Mouse (Mus musculus) heart, embryonic 11.5 days (tissue): ENCODE results near the gene Slc50a1. TPM values are rescaled to one million over a fixed set of nuclear protein-coding genes. Genes with fewer than 3 reads are reported as not detected.

Experiments used
- ATAC-seq: fragments of 200-750 bp; cut with Nextera tagmentation; replicated peaks from 2 replicates; pipeline ENCODE4 v1.8.0; 2017; ENCODE audit warnings: moderate library complexity; ENCODE audit not compliant: insufficient number of reproducible peaks, low FRiP score, low TSS enrichment
- H3K27ac ChIP-seq: fragments of 300-500 bp; sonication (generic); 2 replicates; pipeline ENCODE4 v1.5.1; 2014; ENCODE audit warnings: mild to moderate bottlenecking, low read depth, low read length
- H3K27me3 ChIP-seq: fragments of 300-500 bp; sonication (generic); 2 replicates; pipeline ENCODE4 v1.6.1; 2014; ENCODE audit warnings: mild to moderate bottlenecking, low read length, mixed read lengths; ENCODE audit not compliant: control insufficient read depth, insufficient read depth
- H3K36me3 ChIP-seq: fragments of 300-500 bp; sonication (generic); 2 replicates; pipeline ENCODE4 v1.6.1; 2014; ENCODE audit warnings: mild to moderate bottlenecking, low read length, moderate library complexity, mixed read lengths; ENCODE audit not compliant: control insufficient read depth, insufficient read depth
- H3K4me1 ChIP-seq: fragments of 300-500 bp; sonication (generic); 2 replicates; pipeline ENCODE4 v1.6.1; 2014; ENCODE audit warnings: low read length; ENCODE audit not compliant: control insufficient read depth, insufficient read depth
- H3K4me2 ChIP-seq: fragments of 300-500 bp; sonication (generic); 2 replicates; pipeline ENCODE4 v1.6.1; 2014; ENCODE audit warnings: mild to moderate bottlenecking, moderate library complexity
- H3K4me3 ChIP-seq: fragments of 300-500 bp; sonication (generic); 2 replicates; pipeline ENCODE4 v1.5.1; 2014; ENCODE audit warnings: low read depth, low read length
- H3K9ac ChIP-seq: fragments of 300-500 bp; sonication (generic); 2 replicates; pipeline ENCODE4 v1.6.1; 2014; ENCODE audit warnings: mild to moderate bottlenecking, low read depth, low read length, moderate library complexity
- H3K9me3 ChIP-seq: fragments of 300-500 bp; sonication (generic); replicated peaks from 2 replicates; pipeline ENCODE4 v1.6.1; 2016; ENCODE audit warnings: low read length; ENCODE audit not compliant: control insufficient read depth
- WGBS: fragments of 180-500 bp; shearing (Covaris S2); extraction: QIAGEN DNeasy Blood & Tissue Kit; methylation state at CpG from one replicate; pipeline ENCODE4 v1.1.7; 2014; ENCODE audit not compliant: insufficient replicate concordance; 5-methylcytosine and 5-hydroxymethylcytosine counted together
- polyA plus RNA-seq: library from polyadenylated mRNA; unstranded; fragments of >200 nt; fragmentation: Nextera tagmentation; extraction: Ambion mirVana; gene quantifications from 2 replicates; pipeline ENCODE4 v1.2.1, GENCODE M21; 2014

The Slc50a1 gene
- polyA plus RNA-seq, 1 experiment from 2014 or later, result 40.9 TPM

DNA sequence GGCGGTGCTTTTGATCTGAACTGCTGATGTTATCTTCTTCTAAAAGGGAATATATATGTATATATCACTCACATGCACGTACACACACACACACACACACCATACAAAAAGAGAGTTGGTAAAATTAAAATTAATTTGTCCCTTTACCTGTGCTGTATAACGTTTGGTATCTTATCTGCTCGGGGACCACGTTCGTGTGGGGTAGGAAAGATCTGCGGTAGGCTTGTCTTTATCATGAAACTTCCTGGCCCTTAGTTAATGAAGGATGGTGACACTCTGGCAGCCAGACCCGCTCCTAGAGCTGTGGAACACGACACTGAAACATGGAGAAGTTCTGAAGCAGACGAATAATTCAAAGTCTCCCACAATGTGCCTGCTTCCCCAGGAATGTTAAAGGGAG is 21.5 kb upstream of the Slc50a1 start:
- no peak overlapping the region for H3K4me2 ChIP-seq

DNA sequence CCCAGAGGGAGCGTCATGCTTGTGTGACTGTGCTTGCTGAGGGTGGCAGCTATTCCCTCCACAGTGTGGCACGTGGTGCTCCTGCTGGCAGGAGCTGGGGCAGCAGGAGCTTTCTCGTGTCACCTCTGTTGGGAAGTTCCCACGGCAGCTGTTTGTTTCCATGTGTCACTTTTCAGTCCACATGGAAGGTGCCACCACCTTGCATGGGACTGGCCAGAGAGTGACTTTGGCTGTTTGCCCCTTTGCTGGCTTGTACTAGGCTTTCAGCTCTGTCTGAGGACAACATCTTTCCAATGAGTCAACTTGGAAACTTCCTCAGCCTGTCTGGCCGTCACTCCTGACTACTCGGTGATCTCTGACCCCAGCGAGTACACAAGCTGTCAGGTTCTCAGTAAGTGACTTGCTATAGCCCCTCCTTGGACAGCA is 18.1 kb upstream of the Slc50a1 start:
- Histone ChIP-seq H3K36me3 (no peaks in the 10 kb centered on the region), H3K9me3 (no peaks in the 10 kb centered on the region), H3K27ac (no peak overlapping the region), H3K9ac (no peak overlapping the region), H3K27me3 (no peaks in the 10 kb centered on the region), H3K4me3 (no peak overlapping the region), H3K4me1 (0 out of 2 replicates have a peak, but pooled peaks cover 6% of the 10 kb centered on the region), H3K4me2 (no peak overlapping the region)
- 29% methylated on average over 7 of the region's 7 CpGs for WGBS
- ATAC-seq, result no peak

More for the DNA sequence above, 21.5 kb upstream of the Slc50a1 start:
- 46% methylated on average over 10 of the region's 10 CpGs for WGBS
- no peaks in the 10 kb centered on the region for H3K9me3 ChIP-seq
- H3K9ac ChIP-seq, result no peak overlapping the region
- no peak overlapping the region for H3K27ac ChIP-seq
- no peaks in the 10 kb centered on the region for H3K27me3 ChIP-seq
- H3K36me3 ChIP-seq, result no peaks in the 10 kb centered on the region
- no peak overlapping the region for H3K4me3 ChIP-seq
- ATAC-seq, result no peak
- H3K4me1 ChIP-seq, result 0 out of 2 replicates have a peak, but pooled peaks cover 6% of the 10 kb centered on the region

DNA sequence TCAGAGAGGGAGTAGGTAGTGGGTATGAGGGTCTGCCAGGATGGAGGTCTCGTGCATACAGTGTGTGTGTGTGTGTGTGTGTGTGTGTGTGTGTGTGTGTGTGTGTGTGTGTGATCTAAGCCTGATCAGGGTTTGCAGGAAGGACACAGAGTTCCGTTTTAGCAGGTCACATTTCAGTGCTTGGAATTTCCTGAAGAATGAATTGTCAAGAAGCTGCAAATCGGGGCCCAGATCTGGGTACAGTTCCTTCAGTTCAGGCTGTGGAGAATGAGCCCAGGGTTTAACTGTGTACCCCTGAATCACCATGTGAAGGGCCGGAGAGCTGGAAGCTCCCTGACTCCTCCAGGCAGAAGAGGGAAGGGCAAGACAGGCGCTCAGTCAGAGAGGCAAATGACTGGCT is 16.9 kb upstream of the Slc50a1 start:
- WGBS, result 51% methylated on average over 5 of the region's 5 CpGs
- 0 out of 2 replicates have a peak, but pooled peaks cover 6% of the 10 kb centered on the region for H3K4me1 ChIP-seq
- H3K27me3 ChIP-seq, result no peaks in the 10 kb centered on the region
- no peak for ATAC-seq
- no peaks in the 10 kb centered on the region for H3K9me3 ChIP-seq
- H3K9ac ChIP-seq, result no peak overlapping the region
- no peak overlapping the region for H3K4me2 ChIP-seq
- H3K4me3 ChIP-seq, result no peak overlapping the region
- no peak overlapping the region for H3K27ac ChIP-seq
- H3K36me3 ChIP-seq, result no peaks in the 10 kb centered on the region

DNA sequence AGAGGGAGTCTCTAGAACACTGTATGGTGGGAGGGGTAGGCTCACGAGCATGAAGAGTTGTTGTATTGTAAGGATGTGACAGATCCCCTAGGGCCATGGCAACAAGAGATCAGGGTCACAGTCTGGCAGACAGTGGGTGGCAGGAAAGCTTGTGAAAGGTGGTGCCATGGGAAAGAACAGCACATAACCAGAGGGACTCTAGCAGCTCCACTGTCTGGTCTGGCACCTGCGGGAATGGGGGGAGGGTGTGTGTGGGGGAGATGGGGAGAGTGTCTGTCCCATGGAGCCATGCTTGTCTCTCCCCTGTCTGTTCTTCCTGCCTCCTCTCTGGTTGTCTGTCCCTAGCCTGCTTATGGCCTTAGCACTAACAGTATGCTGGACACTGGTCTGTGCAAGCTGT is 15.2 kb upstream of the Slc50a1 start:
- H3K36me3 ChIP-seq, result no peaks in the 10 kb centered on the region
- no peak for ATAC-seq
- peaks cover 6% of the 10 kb centered on the region; the same call in 1 of the 2 replicates for H3K4me1 ChIP-seq
- no peak overlapping the region for H3K27ac ChIP-seq
- H3K9me3 ChIP-seq, result no peaks in the 10 kb centered on the region
- H3K9ac ChIP-seq, result no peak overlapping the region
- H3K4me2 ChIP-seq, result no peak overlapping the region
- no peaks in the 10 kb centered on the region; the same call in 1 of the 2 replicates for H3K27me3 ChIP-seq
- 35% methylated on average over 2 of the region's 2 CpGs for WGBS
- no peak overlapping the region for H3K4me3 ChIP-seq

DNA sequence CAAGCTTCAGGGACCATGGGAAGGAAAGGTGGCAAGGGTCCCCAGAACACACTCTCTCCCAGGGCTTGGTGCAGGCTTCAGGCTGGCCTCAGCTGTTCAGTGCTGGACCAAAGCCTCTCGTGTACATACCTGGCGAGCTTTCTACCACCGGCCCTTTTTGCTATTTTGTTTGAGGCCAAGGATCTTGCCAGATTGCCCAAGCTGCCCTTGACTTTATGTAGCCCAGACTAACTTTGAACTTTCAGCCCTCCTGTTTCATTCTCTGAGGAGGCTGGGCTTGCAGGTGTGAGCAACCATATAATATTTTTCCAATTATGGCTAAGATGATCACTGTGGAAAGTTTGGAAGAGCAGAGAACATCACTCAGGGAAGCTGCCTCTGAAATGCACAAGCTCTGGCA is 13.9 kb upstream of the Slc50a1 start:
- no peak overlapping the region for H3K27ac ChIP-seq
- ATAC-seq, result no peak
- no peaks in the 10 kb centered on the region for H3K36me3 ChIP-seq
- H3K4me3 ChIP-seq, result no peak overlapping the region
- H3K27me3 ChIP-seq, result no peaks in the 10 kb centered on the region; the same call in 1 of the 2 replicates
- no peaks in the 10 kb centered on the region for H3K9me3 ChIP-seq
- peaks cover 6% of the 10 kb centered on the region; the same call in 1 of the 2 replicates for H3K4me1 ChIP-seq
- H3K4me2 ChIP-seq, result no peak overlapping the region
- no peak overlapping the region for H3K9ac ChIP-seq
- 69% methylated on average over 3 of the region's 3 CpGs for WGBS

DNA sequence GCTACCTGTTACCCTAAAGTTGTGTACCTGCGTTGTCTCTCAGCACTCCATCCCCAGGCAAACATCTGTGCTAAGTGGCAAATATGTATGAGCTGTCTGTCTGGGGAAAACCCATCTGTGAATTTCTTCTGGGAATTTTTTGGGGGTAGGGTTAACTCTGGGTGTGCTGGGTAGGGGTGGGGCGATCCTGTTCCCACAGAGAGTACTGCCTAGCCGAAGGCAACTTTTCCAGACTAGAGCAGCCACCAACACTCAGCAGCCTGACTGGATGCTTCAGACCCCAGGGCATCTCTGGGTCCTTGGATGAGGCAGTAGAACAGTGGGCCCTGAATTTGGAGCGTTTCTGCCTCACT is 11.9 kb upstream of the Slc50a1 start:
- H3K4me3 ChIP-seq, result no peak overlapping the region
- ATAC-seq, result no peak
- no peak overlapping the region for H3K27ac ChIP-seq
- H3K27me3 ChIP-seq, result peaks cover 3% of the 10 kb centered on the region
- WGBS, result 20% methylated on average over 4 of the region's 4 CpGs
- no peak overlapping the region for H3K4me2 ChIP-seq
- H3K9me3 ChIP-seq, result no peaks in the 10 kb centered on the region
- H3K36me3 ChIP-seq, result no peaks in the 10 kb centered on the region
- H3K9ac ChIP-seq, result no peak overlapping the region
- peaks cover 15% of the 10 kb centered on the region for H3K4me1 ChIP-seq

DNA sequence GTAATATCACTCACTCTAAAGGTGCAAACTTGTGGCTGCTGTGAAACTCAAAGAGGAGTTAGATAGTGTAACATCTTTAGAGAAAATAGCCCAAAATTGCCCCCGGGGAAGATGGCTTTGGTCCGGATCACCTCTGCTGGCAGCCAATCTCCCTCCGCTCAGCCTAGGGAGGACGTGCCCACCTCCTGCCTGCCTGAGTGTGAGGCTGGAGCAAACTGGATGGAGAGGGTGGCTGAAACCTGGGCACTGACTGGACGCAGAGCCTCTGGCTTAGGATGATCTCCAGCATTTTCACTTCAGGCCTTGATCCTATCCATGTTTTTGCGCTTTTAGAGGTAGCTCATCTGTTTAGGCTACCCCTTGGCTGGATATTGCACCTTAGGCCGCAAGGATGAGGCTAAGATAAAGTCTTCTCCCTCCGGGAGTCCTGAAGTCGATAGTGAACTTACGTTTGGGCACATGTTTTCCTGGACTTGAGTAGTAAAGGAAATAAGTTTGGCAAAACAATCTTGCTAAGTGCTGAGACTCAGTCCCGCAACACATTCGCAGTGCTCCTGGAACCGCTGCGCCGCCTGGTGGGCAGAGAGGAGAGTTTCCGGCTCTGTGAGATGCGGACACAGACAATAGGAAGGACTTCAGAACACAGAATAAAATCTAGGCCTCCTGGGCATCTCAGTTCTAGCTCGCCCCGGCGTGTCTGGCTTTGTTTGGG is 11.4 kb upstream of the Slc50a1 start:
- H3K36me3 ChIP-seq, result no peaks in the 10 kb centered on the region
- 12% methylated on average over 20 of the region's 20 CpGs for WGBS
- no peak overlapping the region for H3K27ac ChIP-seq
- no peaks in the 10 kb centered on the region for H3K9me3 ChIP-seq
- ATAC-seq, result no peak
- H3K4me1 ChIP-seq, result peaks cover 20% of the 10 kb centered on the region
- H3K9ac ChIP-seq, result peak overlapping the region; percentile 69; the same call in 1 of the 2 replicates
- H3K4me2 ChIP-seq, result peak overlapping the region; percentile 91
- H3K27me3 ChIP-seq, result peaks cover 3% of the 10 kb centered on the region
- H3K4me3 ChIP-seq, result peak overlapping the region; percentile 67

DNA sequence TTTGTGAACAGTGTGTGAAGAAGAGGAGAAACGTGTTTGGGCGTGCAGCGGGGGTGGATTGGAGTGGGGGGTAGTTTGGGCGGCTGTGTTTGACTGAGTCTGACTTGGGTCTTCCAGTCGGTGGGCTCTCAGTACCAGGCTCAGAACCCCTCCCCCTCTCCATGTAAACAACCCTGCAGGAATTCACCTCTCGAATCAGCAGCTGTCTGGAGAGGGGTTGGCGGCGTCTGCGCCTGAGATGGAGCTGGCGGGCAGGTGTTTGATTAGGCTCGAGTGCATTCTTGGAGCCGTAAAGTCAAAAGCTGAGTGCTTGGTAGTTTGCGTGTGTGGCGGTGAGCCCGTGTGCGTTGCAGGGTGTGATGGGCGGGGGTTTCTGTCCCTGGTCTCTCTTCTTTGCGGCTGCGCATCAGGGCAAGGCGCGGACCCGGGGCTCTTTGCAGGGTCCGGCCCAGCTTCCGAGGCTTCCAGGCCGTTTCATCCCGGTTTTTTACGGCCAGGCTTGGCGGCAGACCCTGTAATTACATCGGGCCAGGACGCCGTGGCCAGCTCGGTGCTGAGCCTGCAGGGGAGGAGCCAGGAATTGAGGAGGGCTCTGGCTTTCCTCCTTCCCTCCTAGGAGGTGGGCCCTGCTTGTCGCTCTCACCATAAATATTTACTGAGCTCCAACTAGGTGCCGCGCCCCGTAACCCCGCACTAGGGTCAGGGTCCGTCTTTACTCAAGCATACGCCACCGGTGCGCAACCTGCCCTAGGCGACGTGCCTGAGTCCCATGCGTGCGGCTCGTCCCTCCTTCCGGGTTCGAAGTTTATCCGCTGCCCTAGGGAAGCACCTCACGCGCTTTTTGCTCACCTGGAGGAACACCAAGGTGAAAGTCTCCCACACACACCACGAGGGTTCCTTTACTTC is 10.5 kb upstream of the Slc50a1 start, which contains the start of gene Efna1:
Gene Efna1, minus strand, starts transcription at position 537 of the 906 bp plus-strand sequence.
- no peak for ATAC-seq
- under 1% methylated on average over 52 of the region's 52 CpGs for WGBS
- Histone ChIP-seq H3K4me1 (peaks cover 26% of the 10 kb centered on the region), H3K9me3 (no peaks in the 10 kb centered on the region), H3K27ac (peak within 1 kb of the TSS; percentile 78; the same call in 1 of the 2 replicates), H3K27me3 (peaks cover 3% of the 10 kb centered on the region), H3K4me2 (peak within 1 kb of the TSS; percentile 91), H3K9ac (peak within 1 kb of the TSS; percentile 77), H3K4me3 (peak within 1 kb of the TSS; percentile 67), H3K36me3 (peaks cover 2% of the 10 kb centered on the region; the same call in 1 of the 2 replicates)
